Mouse (Mus musculus) liver, embryonic 14.5 days (tissue): Measurements from ENCODE around the gene Txlna. TPM values are rescaled to one million over a fixed set of nuclear protein-coding genes. Genes with fewer than 3 reads are reported as not detected.
A peak's percentile ranks its signal among the peaks of the same experiment; 100 is the strongest.

Source experiments
- ATAC-seq: fragments of 200-750 bp; cut with Nextera tagmentation; 2 replicates; pipeline ENCODE4 v1.8.0; 2017; ENCODE audit warnings: moderate number of reproducible peaks, mild to moderate bottlenecking, moderate library complexity; ENCODE audit not compliant: insufficient read depth
- DNase-seq, 3 experiments: peaks; one replicate each; pipeline ENCODE4 v3.0.0-alpha.2; 2012 to 2013; ENCODE audit warnings: low read depth in 3 of 3, low spot score in 3 of 3
- H3K27ac ChIP-seq: fragments of 300-500 bp; sonication (generic); 2 replicates; pipeline ENCODE4 v1.5.1; 2014; ENCODE audit warnings: moderate library complexity, mild to moderate bottlenecking, control low read depth, inconsistent platforms
- H3K27me3 ChIP-seq: fragments of 300-500 bp; sonication (generic); 2 replicates; pipeline ENCODE4 v1.6.1; 2014; ENCODE audit warnings: mild to moderate bottlenecking, low read length, moderate library complexity; ENCODE audit not compliant: control insufficient read depth, insufficient read depth
- H3K36me3 ChIP-seq: fragments of 300-500 bp; sonication (generic); replicated peaks from 2 replicates; pipeline ENCODE4 v1.6.1; 2014; ENCODE audit warnings: low read depth; ENCODE audit not compliant: control insufficient read depth, insufficient read depth
- H3K4me1 ChIP-seq, 2 experiments: fragments of 200-500 bp in 1 of 2; fragments of 300-500 bp in 1 of 2; sonication (generic) in 1 of 2; replicated peaks; 2 replicates each; pipeline ENCODE4 v1.6.1; 2012 to 2014; ENCODE audit warnings: antibody characterized with exemption in 1 of 2, inconsistent platforms in 1 of 2, low read length in 1 of 2; ENCODE audit not compliant: control insufficient read depth in 2 of 2, insufficient read depth in 2 of 2
- H3K4me2 ChIP-seq: fragments of 300-500 bp; sonication (generic); 2 replicates; pipeline ENCODE4 v1.6.1; 2014; ENCODE audit warnings: low read depth, mild to moderate bottlenecking, control low read depth, moderate library complexity
- H3K4me3 ChIP-seq, 2 experiments: fragments of 200-500 bp in 1 of 2; fragments of 300-500 bp in 1 of 2; sonication (generic) in 1 of 2; 2 replicates each; pipeline ENCODE4 v1.5.1; 2012 to 2014; ENCODE audit warnings: low read depth in 2 of 2, low read length in 2 of 2, mild to moderate bottlenecking in 2 of 2, control low read depth in 1 of 2, inconsistent platforms in 1 of 2, moderate library complexity in 1 of 2; ENCODE audit not compliant: insufficient read depth in 1 of 2
- H3K9ac ChIP-seq: fragments of 300-500 bp; sonication (generic); replicated peaks from 2 replicates; pipeline ENCODE4 v1.6.1; 2014; ENCODE audit warnings: mild to moderate bottlenecking, control low read depth, moderate library complexity
- H3K9me3 ChIP-seq: fragments of 300-500 bp; sonication (generic); 2 replicates; pipeline ENCODE4 v1.6.1; 2016; ENCODE audit warnings: low read length, mixed read lengths; ENCODE audit not compliant: control insufficient read depth
- CTCF ChIP-seq: IDR thresholded peaks from 2 replicates; pipeline ENCODE4 v1.5.1; 2016; ENCODE audit warnings: antibody characterized with exemption, low read depth, control low read depth
- EP300 ChIP-seq: IDR thresholded peaks from 2 replicates; pipeline ENCODE4 v1.6.1; 2016; ENCODE audit warnings: antibody characterized with exemption, low read depth
- WGBS: fragments of 180-500 bp; shearing (Covaris S2); extraction: QIAGEN DNeasy Blood & Tissue Kit; methylation state at CpG from one replicate; pipeline ENCODE4 v1.1.7; 2014; ENCODE audit not compliant: insufficient replicate concordance; 5-methylcytosine and 5-hydroxymethylcytosine counted together
- polyA plus RNA-seq, 2 experiments: library from polyadenylated mRNA; depleted of rRNA in 1 of 2; stranded (reverse) in 1 of 2; unstranded in 1 of 2; fragments of >200 nt; fragmentation: Nextera tagmentation in 1 of 2; extraction: Ambion mirVana in 1 of 2; gene quantifications; 2 replicates each; pipeline versions ENCODE4 v1.2.1 to v1.2.3; 2012 to 2014

Gene Txlna
- polyA plus RNA-seq, 2 experiments, result 17.0 to 26.3 TPM

DNA sequence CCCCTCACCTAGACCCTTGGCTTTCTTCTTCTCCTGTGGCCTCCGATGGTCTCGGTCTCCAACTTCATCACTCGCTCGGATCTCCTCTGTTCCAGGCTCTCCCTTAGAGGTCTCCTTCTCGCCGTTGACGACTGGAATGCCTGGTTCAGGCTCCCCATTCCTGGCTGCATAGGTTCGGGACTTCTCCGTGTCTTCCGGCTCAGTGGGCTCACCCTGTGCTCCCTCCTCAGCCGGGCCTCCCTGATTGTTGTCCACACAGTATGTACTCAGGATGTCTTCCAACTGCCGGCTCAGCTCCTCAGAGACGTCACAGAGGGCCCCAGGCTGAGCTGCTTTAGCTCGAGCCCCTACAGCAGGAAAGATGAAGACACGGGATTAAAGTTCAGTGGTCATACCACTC lies 1.6 kb downstream of the Txlna start:
- Histone ChIP-seq H3K4me1 (peaks cover 10 to 18% of the 10 kb centered on the region in 2 experiments), H3K4me3 (peak overlapping the region in 1 of 2 experiments; percentile 57; a peak in 3 of 4 replicates), H3K27me3 (no peaks in the 10 kb centered on the region), H3K36me3 (peaks cover 40% of the 10 kb centered on the region), H3K4me2 (peak overlapping the region; percentile 85), H3K9ac (peak overlapping the region; percentile 74), H3K9me3 (no peaks in the 10 kb centered on the region), H3K27ac (no peak overlapping the region)
- TF ChIP-seq EP300 (no peak), CTCF (no peak)
- 84% methylated on average over 15 of the region's 15 CpGs for WGBS
- DNase-seq (no peak), ATAC-seq (no peak)

DNA sequence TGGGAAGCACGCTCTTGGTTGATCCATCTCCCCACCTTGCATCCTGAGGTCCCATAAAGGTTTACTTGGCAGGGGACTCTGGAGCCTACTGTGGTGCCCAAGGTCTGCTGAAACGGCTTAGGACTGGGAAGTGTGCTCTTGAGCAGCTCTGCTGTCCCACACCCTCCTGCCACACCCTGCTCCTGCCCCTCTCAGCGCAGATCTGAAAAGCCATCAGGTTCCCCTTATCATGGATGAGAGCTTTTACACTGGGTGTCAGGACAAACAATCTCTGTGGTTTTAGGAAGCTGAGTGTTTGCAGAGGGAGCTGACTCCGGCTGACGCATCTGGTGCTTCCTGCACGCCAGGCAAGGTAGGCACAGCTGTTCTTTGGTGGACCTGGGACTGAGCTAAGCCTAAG lies 7.0 kb downstream of the Txlna start:
- H3K4me1 ChIP-seq, result peaks cover 7 to 14% of the 10 kb centered on the region in 2 experiments
- H3K27ac ChIP-seq, result no peak overlapping the region
- TF ChIP-seq CTCF, result no peak
- 0 out of 2 replicates have a peak, but pooled peaks have one; percentile 15 for TF ChIP-seq EP300
- peak overlapping the region; percentile 40 for H3K4me2 ChIP-seq
- no peaks in the 10 kb centered on the region for H3K9me3 ChIP-seq
- 34% methylated on average over 6 of the region's 6 CpGs for WGBS
- ATAC-seq (peak; percentile 79), DNase-seq (no peak)
- H3K36me3 ChIP-seq, result peaks cover 88% of the 10 kb centered on the region
- H3K27me3 ChIP-seq, result no peaks in the 10 kb centered on the region
- H3K9ac ChIP-seq, result peak overlapping the region; percentile 9; the same call in 1 of the 2 replicates
- H3K4me3 ChIP-seq, result no peak overlapping the region

DNA sequence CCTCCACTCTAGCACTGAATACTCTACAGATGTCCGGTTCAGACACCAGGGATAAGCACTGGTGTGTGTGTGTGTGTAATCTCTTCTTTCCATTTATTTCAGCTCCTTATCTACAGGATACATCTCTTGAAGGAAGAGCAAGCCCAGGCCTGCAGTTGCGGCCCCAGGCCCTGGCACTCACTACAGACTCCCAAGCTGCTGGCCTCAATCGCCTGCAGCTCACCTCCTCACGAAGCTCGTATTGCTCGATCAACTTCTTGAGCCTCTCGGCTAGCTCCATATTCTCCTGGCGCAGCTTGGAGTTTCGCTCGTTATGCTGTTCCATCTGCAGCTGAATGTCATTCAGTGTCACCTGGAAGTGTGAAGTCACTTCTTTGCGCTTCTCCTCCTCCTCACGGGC lies 9.0 kb downstream of the Txlna start:
- H3K4me2 ChIP-seq, result no peak overlapping the region
- no peak overlapping the region for H3K4me3 ChIP-seq
- H3K4me1 ChIP-seq, result peaks cover 7 to 14% of the 10 kb centered on the region in 2 experiments
- no peak for ATAC-seq
- no peak for TF ChIP-seq CTCF
- DNase-seq, result no peak
- H3K27ac ChIP-seq, result no peak overlapping the region
- H3K9ac ChIP-seq, result no peak overlapping the region
- H3K36me3 ChIP-seq, result peaks cover 90% of the 10 kb centered on the region
- WGBS, result 85% methylated on average over 12 of the region's 12 CpGs
- H3K9me3 ChIP-seq, result no peaks in the 10 kb centered on the region
- H3K27me3 ChIP-seq, result no peaks in the 10 kb centered on the region

- no peak for ATAC-seq
- Histone ChIP-seq H3K36me3 (peaks cover 84% of the 10 kb centered on the region), H3K4me2 (no peak overlapping the region), H3K9me3 (no peaks in the 10 kb centered on the region), H3K4me3 (no peak overlapping the region), H3K9ac (no peak overlapping the region), H3K27ac (no peak overlapping the region), H3K4me1 (peaks cover 7 to 14% of the 10 kb centered on the region in 2 experiments), H3K27me3 (no peaks in the 10 kb centered on the region)
- WGBS, result 82% methylated on average over 4 of the region's 4 CpGs
- DNase-seq, result no peak
- TF ChIP-seq EP300 (no peak), CTCF (no peak)
Measured at GRCm38 (mm10) chr4:129630944-129631343, 9.9 kb downstream of the Txlna start.

DNA sequence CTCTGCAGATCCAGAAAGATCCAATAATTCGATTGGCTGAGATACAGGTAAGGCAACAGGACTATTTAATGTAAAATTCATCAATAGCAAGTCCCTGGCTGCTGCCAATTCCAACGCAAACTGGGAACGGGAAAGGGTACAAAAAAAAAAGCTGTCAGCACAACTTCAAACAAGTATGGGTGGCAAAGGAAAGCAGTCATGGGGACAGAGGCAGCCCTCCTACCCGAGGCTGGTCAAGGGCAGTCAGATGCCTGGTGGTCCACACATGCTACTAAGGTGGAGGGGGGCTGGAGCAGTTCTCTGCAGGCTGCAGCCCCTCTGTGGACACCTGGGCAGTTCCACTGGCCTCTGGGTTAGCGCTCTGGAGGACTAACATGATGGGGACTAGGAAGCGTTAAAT lies 14.8 kb downstream of the Txlna start:
- Histone ChIP-seq H3K4me1 (peaks cover 20 to 22% of the 10 kb centered on the region in 2 experiments), H3K9ac (no peak overlapping the region), H3K4me2 (no peak overlapping the region), H3K4me3 (no peak overlapping the region), H3K36me3 (peaks cover 44% of the 10 kb centered on the region), H3K27ac (no peak overlapping the region), H3K27me3 (no peaks in the 10 kb centered on the region), H3K9me3 (no peaks in the 10 kb centered on the region)
- TF ChIP-seq EP300, result no peak
- TF ChIP-seq CTCF, result no peak
- ATAC-seq (no peak), DNase-seq (no peak)
- WGBS, result 65% methylated on average over 6 of the region's 6 CpGs
